Mouse (Mus musculus): ENCODE measurements around the gene Gpr153. TPM values are rescaled to one million over a fixed set of nuclear protein-coding genes. Genes with fewer than 3 reads are reported as not detected.
A peak's percentile ranks its signal among the peaks of the same experiment; 100 is the strongest.

Gpr153 gene
- polyA plus RNA-seq, 1 experiment from 2014 or later = 21.1 TPM

DNA sequence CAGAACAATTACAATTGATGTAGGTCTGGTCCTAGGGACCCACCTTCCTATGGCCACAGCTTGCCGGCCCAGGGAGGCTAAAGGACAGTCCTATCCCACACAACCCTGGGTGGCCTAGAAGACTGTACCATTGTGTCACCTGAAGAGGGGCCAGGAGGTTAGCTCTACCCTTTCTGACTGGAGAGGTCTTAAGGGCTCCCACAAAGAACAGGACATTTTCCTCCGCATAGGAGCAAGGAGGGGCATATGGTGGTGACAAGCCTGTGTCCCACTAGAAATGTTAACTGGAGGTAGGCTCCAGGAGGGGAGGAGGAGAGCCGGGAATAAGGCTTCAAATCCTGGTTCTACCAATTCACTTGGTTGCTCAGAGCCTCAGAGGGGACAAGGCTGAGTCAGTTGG, 841 bp upstream of the Gpr153 start:
- ChIA-PET CTCF (interaction anchor here (0.7 to 2.1 kb wide), 6 partner anchors 9 to 66 kb away, joined by 3 to 11 read pairs (median 4); no protein-coding TSS in a partner anchor), POLR2A (interaction anchor here (1.3 kb wide), 2 partner anchors 16 to 60 kb away, joined by 3 read pairs; no protein-coding TSS in a partner anchor)
- H3K27me3 ChIP-seq = no peaks in the 10 kb centered on the region
- ATAC-seq (no peak), DNase-seq (ENCODE audit: low read depth, low spot score) (no peak)
- in situ Hi-C loops (cut with MboI; ENCODE audit: low pct_unique_long_range_greater_than_20kb) = loop anchor here (5.0 kb wide), 1 partner anchor 61 kb away; no protein-coding TSS in a partner anchor
- TF ChIP-seq CTCF (IDR thresholded peaks at IDR 0.05) = no peak

DNA sequence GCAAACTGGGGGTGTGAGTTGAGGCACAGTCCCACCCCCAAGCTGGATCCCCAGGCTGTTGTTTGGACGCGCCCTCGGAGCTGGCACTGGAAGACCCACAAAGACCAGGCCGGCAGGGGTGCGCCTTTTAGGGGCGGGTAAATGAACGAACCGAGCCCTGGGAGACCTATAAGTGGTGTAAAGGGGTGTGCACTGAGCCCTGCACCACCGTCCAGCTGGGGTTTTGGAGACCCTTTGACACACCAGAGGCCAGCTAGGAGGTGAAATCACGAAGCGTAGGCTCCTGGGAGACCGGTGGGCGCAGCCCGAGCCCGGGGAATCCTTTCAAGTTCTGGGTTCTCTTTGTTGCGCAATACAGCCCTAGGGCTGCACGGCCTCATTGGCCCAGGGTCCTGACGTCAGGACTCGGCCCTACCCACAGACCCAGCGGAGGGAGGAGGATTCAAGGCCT, 674 bp downstream of the Gpr153 start:
- no peak for TF ChIP-seq CTCF (IDR thresholded peaks at IDR 0.05)
- in situ Hi-C loops (cut with MboI; ENCODE audit: low pct_unique_long_range_greater_than_20kb) = loop anchor here (5.0 kb wide), 1 partner anchor 62 kb away; no protein-coding TSS in a partner anchor
- ATAC-seq (peak; percentile 13), DNase-seq (ENCODE audit: low read depth, low spot score) (no peak)
- H3K27me3 ChIP-seq = no peaks in the 10 kb centered on the region
- ChIA-PET POLR2A (interaction anchor here (0.8 kb wide), 1 partner anchor 165 kb away, joined by 3 read pairs; no protein-coding TSS in a partner anchor), CTCF (no interaction called here)

DNA sequence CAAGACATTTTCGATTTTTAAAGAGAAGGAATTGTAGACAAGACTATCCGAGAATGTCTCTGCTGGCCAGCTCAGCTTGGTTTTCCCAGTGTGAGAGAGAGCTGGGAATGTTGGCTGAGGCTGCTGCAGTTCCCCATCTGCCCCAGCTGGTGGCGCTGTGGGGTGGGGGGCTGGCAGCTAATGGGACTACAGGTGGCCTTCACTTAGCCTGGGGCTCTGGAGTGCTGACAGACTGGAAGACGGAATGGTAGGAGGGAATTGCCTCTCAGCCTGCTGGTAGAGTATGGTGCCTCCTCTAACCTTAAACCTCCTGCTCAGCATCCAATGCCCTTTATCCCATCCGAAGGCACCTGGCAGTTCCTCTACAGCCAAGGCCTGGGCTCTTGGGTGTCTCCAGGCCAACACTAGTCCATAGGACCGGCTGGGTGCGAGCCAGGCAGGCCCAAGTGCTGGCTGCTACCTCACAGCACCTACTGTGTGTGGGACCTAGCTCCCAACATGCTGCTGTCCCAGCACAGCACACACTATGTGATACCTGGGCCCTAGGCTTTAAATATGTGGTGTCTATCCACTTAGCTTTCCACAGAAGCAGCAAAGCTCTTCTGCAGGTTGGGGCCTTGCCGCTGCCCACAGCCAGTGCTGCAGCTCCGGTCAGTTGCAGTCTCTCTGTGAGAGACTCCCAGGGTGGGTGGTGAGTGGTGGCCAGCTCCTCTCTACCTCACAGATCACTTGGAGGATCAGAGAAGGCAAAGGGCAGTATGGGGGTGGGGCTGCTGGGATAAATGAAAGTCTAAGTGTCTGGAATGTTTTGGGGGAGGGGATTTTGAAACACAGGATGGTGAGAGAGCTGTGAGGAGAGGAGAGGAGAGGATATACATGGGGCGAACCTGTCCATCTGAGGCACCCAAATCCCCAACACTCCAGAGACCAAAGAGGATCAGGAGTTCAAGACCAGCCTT, 2.6 kb downstream of the Gpr153 start:
- ChIA-PET POLR2A (interaction anchor here (1.5 kb wide), 1 partner anchor 10 kb away, joined by 3 read pairs; no protein-coding TSS in a partner anchor), CTCF (interaction anchor here (0.9 to 2.3 kb wide), 5 partner anchors 9 to 155 kb away, joined by 3 to 6 read pairs (median 4); no protein-coding TSS in a partner anchor)
- DNase-seq (ENCODE audit: low read depth, low spot score) = no peak
- TF ChIP-seq CTCF (IDR thresholded peaks at IDR 0.05) = no peak
- no peak for ATAC-seq
- H3K27me3 ChIP-seq = no peaks in the 10 kb centered on the region
- in situ Hi-C loops (cut with MboI; ENCODE audit: low pct_unique_long_range_greater_than_20kb) = no loop called here

DNA sequence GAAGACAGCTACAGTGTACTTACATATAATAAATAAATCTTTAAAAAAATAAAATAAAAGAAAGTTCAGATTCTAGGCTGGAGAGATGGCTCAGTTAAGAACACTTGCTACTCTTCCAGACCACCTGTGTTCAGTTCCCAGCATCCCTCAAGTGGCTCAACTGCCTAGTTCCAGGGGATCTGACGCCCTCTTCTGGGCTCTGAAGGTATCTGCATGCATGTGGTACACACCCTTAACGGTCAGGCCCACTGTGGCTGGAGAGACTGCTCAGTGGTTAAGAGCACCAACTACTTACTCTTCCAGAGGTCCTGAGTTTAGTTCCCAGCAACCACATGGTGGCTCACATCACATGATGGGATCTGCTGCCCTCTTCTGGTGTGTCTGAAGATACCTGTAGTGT, 3.9 kb downstream of the Gpr153 start:
- H3K27me3 ChIP-seq = no peaks in the 10 kb centered on the region
- ATAC-seq (no peak), DNase-seq (ENCODE audit: low read depth, low spot score) (no peak)
- CTCF ChIA-PET = no interaction called here
- in situ Hi-C loops (cut with MboI; ENCODE audit: low pct_unique_long_range_greater_than_20kb) = no loop called here
- TF ChIP-seq CTCF (IDR thresholded peaks at IDR 0.05) = no peak
- POLR2A ChIA-PET = no interaction called here

DNA sequence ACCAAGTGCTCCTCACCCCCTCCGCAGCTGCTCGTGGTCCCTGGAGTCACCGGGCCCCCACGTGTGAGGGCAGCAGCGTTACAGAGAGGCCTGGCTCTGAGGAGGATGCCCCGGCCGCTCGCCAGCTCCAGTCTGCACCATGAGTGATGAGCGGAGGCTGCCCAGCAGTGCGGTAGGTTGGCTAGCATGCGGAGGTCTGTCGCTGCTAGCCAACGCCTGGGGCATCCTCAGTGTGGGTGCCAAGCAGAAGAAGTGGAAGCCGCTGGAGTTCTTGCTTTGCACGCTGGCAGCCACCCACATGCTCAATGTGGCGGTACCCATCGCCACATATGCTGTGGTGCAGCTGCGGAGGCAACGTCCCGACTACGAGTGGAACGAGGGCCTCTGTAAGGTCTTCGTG, 5.0 kb downstream of the Gpr153 start:
- ChIA-PET POLR2A (interaction anchor here (0.6 kb wide), 1 partner anchor 76 kb away, joined by 4 read pairs; no protein-coding TSS in a partner anchor), CTCF (no interaction called here)
- in situ Hi-C loops (cut with MboI; ENCODE audit: low pct_unique_long_range_greater_than_20kb) = no loop called here
- no peak for TF ChIP-seq CTCF (IDR thresholded peaks at IDR 0.05)
- H3K27me3 ChIP-seq = no peaks in the 10 kb centered on the region
- DNase-seq (ENCODE audit: low read depth, low spot score) (no peak), ATAC-seq (no peak)

DNA sequence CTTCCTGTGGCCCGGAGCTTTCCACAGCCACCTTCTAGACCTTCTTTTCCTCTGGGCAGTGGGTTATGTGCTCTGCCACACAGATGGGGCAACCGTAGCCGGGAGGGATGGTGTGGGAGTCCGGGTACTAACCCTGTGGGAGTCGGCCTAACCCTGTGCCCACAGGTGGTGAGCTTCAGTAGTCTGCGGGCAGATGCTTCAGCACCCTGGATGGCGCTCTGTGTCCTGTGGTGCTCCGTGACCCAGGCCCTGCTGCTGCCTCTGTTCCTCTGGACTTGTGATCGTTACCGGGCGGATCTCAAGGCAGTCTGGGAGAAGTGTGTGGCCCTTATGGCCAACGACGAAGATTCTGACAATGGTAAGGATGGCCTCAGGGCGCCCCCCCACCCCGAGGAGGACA, 7.6 kb downstream of the Gpr153 start:
- no peaks in the 10 kb centered on the region for H3K27me3 ChIP-seq
- POLR2A ChIA-PET = interaction anchor here (0.7 kb wide), 1 partner anchor 11 kb away, joined by 4 read pairs; no protein-coding TSS in a partner anchor
- no peak for TF ChIP-seq CTCF (IDR thresholded peaks at IDR 0.05)
- ATAC-seq (no peak), DNase-seq (ENCODE audit: low read depth, low spot score) (no peak)
- CTCF ChIA-PET = interaction anchor here (0.7 to 1.2 kb wide), 2 partner anchors 60 to 68 kb away, joined by 3 to 4 read pairs; no protein-coding TSS in a partner anchor
- in situ Hi-C loops (cut with MboI; ENCODE audit: low pct_unique_long_range_greater_than_20kb) = no loop called here

DNA sequence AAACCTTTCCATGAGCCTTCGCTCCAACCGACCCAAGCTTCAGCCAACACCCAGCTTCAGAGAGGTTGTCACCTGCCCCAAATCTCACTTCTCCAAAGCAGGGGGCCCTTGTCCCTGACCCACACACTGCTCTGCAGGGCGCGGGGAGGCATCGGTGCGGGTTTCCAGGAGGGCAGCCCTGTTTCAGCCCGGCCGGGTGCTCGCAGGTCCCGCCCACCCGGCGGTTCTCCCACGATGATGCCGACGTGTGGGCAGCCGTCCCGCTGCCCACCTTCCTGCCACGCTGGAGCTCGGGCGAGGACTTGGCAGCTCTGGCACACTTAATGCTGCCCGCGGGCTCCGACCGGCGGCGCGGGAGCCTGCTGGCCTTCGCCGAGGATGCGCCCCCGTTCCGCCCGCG, 8.7 kb downstream of the Gpr153 start:
- no peak for TF ChIP-seq CTCF (IDR thresholded peaks at IDR 0.05)
- H3K27me3 ChIP-seq = no peaks in the 10 kb centered on the region

DNA sequence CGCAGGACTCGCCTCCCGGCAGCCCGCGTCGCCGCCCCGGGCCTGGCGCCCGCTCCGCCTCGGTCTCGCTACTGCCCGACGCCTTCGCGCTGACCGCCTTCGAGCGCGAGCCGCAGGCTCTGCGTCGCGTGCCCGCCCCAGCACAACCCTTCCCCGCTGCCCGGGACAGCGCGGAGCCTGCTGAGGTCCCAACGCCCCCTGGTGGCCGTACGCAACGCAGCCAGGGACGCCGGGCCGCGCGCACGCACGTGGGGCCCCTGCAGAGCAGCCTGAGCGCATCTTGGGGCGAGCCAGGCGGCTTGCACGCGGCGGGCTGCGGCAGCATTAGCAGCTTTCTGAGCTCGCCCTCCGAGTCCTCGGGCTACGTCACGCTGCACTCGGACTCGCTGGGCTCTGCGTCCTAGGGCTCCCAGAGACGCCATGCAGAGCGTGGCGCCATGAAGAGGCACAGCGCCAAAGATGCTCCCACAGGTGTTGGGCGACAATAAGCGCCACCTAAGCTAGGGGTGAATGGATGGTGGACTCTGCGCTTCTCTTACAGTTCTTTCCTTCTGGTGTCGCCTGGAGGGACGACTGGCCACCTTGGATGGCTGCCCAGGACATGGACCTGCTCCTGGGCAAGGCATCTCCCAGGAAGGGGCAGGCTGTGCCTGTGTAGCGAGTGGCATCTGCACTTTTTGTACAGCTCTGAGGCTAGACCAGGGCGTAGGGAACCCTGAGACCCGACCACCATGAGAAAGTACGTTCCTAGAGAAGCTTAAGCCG, 9.3 kb downstream of the Gpr153 start:
- TF ChIP-seq CTCF (IDR thresholded peaks at IDR 0.05) = no peak
- ATAC-seq = no peak
- no peak for DNase-seq (ENCODE audit: low read depth, low spot score)
- in situ Hi-C loops (cut with MboI; ENCODE audit: low pct_unique_long_range_greater_than_20kb) = no loop called here
- ChIA-PET POLR2A (no interaction called here), CTCF (interaction anchor here (0.8 to 2.3 kb wide), 3 partner anchors 11 to 152 kb away, joined by 3 to 10 read pairs (median 3); no protein-coding TSS in a partner anchor)
- no peaks in the 10 kb centered on the region for H3K27me3 ChIP-seq

More for the DNA sequence above, 8.7 kb downstream of the Gpr153 start:
- in situ Hi-C loops (cut with MboI; ENCODE audit: low pct_unique_long_range_greater_than_20kb) = no loop called here
- DNase-seq (ENCODE audit: low read depth, low spot score) (no peak), ATAC-seq (no peak)
- ChIA-PET POLR2A (no interaction called here), CTCF (interaction anchor here (1.1 kb wide), 1 partner anchor 153 kb away, joined by 3 read pairs; no protein-coding TSS in a partner anchor)

DNA sequence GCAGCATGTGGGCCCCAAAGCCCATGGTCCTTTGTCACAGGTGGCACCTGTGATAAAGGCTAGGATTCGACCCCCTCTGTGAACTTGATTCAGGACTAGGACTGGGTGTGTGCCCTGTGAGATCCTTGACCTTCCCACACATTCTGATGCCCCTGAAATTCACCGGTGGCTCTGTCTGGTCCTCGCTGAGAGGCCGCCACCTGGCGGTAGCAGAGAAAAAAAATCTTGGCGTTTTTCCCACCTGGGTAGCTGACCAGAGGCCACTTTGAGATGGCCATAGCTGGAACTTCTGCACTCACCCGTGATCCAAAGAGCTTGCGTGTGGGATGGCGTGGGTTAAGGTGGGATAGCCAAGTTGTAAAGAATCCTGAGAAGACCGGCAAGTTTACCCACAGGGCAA, 11.5 kb downstream of the Gpr153 start:
- POLR2A ChIA-PET = no interaction called here

DNA sequence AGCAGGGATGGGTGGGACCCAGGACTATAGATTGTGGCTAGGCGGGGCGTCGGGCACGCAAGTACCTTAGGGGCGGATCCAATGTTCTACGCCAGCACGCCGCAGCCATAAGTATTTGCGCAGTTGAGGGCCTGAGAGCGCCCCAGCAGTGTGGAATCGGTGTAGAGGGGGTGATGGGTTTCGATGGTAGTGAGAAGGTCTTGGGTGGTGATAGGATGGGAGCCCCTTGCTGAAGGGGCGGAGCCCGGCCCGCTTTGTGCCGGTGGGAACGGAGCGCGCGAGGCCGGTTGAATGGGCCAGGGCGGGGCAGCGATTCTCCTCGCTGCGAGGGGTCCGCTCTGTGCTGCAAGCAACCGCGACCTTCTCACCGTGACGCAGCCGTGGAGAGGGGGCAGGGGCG, 12.2 kb downstream of the Gpr153 start:
- TF ChIP-seq CTCF (IDR thresholded peaks at IDR 0.05) = no peak
- no peak for DNase-seq (ENCODE audit: low read depth, low spot score)
- no peaks in the 10 kb centered on the region for H3K27me3 ChIP-seq
- in situ Hi-C loops (cut with MboI; ENCODE audit: low pct_unique_long_range_greater_than_20kb) = loop anchor here (5.0 kb wide), 1 partner anchor 114 kb away; no protein-coding TSS in a partner anchor
- ChIA-PET CTCF (interaction anchor here (0.7 to 1.4 kb wide), 4 partner anchors 10 to 39 kb away, joined by 3 to 5 read pairs (median 4); partner anchors contain the start of gene Rpl22), POLR2A (interaction anchor here (1.1 kb wide), 1 partner anchor 10 kb away, joined by 3 read pairs; no protein-coding TSS in a partner anchor)
- no peak for ATAC-seq

More for the DNA sequence above, 11.5 kb downstream of the Gpr153 start:
- no peak for TF ChIP-seq CTCF (IDR thresholded peaks at IDR 0.05)
- CTCF ChIA-PET = interaction anchor here (0.7 to 2.3 kb wide), 5 partner anchors 9 to 72 kb away, joined by 3 to 10 read pairs (median 3); no protein-coding TSS in a partner anchor
- H3K27me3 ChIP-seq = no peaks in the 10 kb centered on the region
- DNase-seq (ENCODE audit: low read depth, low spot score) (no peak), ATAC-seq (no peak)
- in situ Hi-C loops (cut with MboI; ENCODE audit: low pct_unique_long_range_greater_than_20kb) = loop anchor here (5.0 kb wide), 1 partner anchor 113 kb away; no protein-coding TSS in a partner anchor

Measured in Patski (cell line).